Mouse (Mus musculus): ENCODE data around the gene Cpox. TPM values are rescaled to one million over a fixed set of nuclear protein-coding genes. Genes with fewer than 3 reads are reported as not detected.

The Cpox gene
- polyA plus RNA-seq, 1 experiment from 2014 or later, result 19.9 TPM

DNA sequence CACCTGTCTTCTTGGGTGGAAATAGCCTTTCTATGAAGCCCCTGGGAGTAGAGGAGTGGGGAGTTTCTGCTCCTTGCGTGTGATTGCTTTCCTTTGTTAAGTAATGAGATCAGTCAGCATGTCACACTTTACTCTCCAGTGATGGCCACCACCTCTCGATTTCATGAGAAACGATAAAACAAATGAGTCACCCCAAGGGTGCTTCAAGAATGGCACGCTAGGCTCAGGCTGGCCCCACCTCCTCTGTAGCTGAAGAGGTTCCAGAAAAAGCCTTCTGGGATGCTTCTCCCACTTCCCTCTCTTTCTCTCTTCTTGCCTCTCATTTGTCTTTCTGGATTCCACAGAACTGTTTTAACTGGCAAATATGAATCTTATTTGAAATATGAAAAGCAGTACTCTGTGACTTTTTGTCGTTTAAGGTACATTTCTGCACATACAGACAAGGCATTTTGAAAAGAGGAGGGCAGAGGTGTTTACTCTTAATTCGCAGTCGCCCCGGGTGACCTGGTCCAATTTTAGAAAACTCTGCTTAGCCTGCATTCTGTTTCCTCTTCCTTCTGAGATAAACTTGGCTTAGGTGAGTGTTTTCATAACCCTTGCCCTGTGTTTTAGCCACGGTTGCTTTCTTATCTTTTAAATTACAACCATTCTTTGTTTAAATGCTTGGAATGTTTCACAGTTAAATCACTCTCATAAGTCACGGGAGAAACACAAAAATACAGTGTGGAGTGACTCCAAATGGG, 33.5 kb downstream of the Cpox start:
- WGBS, result 46% methylated on average over 10 of the region's 10 CpGs
- no peaks in the 10 kb centered on the region for H3K36me3 ChIP-seq
- H3K27ac ChIP-seq, result no peak overlapping the region
- no peaks in the 10 kb centered on the region for H3K27me3 ChIP-seq (replicated peaks)
- ATAC-seq (ENCODE audit: low FRiP score, low read depth), result no peak
- H3K9me3 ChIP-seq, result no peaks in the 10 kb centered on the region
- H3K4me1 ChIP-seq, result no peaks in the 10 kb centered on the region
- no peak overlapping the region for H3K4me2 ChIP-seq (replicated peaks)
- no peak overlapping the region for H3K9ac ChIP-seq
- H3K4me3 ChIP-seq, result no peak overlapping the region

DNA sequence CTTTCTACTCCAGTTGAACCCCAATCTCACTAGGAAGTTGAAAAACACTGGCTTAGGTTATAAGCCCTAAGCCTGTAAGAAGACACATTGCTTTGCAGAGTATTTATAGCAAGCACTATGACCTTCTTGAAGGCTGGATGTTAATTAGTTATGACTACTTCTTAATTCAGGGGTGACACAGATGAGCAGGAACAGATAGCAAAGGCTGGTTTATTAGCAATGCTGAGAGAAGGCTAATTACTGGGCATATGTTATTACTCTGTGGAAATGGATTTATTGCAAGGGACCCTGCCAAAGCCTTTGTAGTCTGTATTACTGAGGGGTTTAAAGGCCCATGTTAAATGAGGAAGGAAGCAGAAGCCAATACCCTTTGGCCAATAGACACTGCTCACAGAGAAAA, 34.9 kb downstream of the Cpox start:
- no peaks in the 10 kb centered on the region for H3K9me3 ChIP-seq
- H3K27me3 ChIP-seq (replicated peaks), result no peaks in the 10 kb centered on the region
- no peak for ATAC-seq (ENCODE audit: low FRiP score, low read depth)

DNA sequence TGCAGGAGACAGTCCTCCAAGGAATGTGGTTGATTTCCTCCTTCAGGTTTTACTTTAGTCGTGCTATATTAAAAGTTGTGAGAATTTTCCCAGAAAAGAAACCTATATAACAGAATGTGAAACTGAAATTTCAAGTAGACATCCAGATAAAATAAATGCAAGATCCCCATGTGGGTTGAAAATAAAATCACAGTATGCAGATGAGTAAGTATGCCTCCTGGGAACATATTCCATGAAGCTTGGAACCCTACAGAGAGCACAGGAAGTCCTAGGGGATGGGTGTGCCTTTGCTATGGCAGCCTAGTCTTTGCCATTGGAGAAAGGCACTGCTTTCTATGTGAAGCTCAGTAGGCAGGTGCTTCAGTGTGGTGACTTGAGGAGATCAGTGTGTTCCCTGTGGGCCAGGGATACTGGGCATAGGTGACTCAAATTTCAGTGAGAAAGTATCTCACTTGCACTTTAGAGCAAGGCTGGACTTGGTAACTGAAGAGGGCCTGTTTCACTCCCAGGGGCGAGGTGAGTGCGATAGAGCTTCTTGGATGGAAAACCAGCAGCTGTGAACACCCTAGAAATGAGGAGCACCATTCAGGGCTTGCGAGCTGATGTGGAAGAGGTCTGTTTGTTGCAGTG, 37.3 kb downstream of the Cpox start:
- H3K4me2 ChIP-seq (replicated peaks), result no peak overlapping the region
- no peak for ATAC-seq (ENCODE audit: low FRiP score, low read depth)

More for the DNA sequence above, 34.9 kb downstream of the Cpox start:
- Histone ChIP-seq H3K4me1 (no peaks in the 10 kb centered on the region), H3K27ac (no peak overlapping the region), H3K9ac (no peak overlapping the region), H3K36me3 (no peaks in the 10 kb centered on the region), H3K4me3 (no peak overlapping the region), H3K4me2 (replicated peaks) (no peak overlapping the region)

DNA sequence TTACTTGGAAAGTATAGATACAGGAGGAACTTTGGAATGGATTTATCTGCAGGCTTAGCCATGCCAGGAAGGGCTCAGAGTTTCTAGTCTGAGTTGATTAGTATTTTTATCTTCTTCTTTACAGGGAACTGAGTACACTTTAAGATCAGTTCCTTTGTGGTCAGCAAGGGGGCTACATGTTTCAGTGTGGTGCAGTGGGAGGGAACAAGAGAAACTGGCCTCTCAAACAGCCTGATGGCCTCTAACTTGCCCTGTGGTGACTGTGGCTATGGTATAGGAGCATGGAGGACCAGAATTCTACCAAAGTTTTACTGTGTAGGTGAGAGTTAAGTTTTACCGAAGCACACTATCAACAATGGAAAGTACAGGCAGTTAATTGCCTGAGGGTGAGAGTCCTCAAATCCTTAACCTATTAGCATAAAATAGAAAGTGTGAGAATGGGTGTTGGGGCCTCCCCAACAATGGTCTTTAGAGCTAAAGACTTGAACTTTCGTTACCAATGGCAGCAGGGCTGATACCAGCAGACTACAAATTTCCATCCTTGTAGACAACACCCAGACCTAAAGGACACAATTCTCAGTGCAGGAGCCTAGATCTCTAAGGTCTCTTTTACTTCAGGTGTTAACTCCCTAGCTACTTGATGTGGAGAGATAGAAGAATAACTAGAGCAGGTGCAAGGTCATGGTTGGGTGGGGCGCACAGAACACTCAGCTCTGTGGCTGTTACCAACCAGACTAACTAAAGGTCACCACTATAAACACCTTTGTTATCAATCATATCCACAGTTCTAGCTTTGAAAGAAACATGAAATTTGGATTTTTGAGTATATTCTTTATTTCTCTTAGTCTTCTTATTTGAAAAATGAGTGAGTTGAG, 38.7 kb downstream of the Cpox start:
- 84% methylated on average over 3 of the region's 3 CpGs for WGBS
- no peak for ATAC-seq (ENCODE audit: low FRiP score, low read depth)
- H3K27me3 ChIP-seq (replicated peaks), result no peaks in the 10 kb centered on the region
- no peaks in the 10 kb centered on the region for H3K9me3 ChIP-seq
- H3K4me1 ChIP-seq, result no peaks in the 10 kb centered on the region
- H3K36me3 ChIP-seq, result no peaks in the 10 kb centered on the region
- no peak overlapping the region for H3K9ac ChIP-seq
- H3K27ac ChIP-seq, result no peak overlapping the region
- no peak overlapping the region for H3K4me3 ChIP-seq
- no peak overlapping the region for H3K4me2 ChIP-seq (replicated peaks)

More for the DNA sequence above, 37.3 kb downstream of the Cpox start:
- Histone ChIP-seq H3K4me3 (no peak overlapping the region), H3K4me1 (no peaks in the 10 kb centered on the region), H3K27me3 (replicated peaks) (no peaks in the 10 kb centered on the region), H3K36me3 (no peaks in the 10 kb centered on the region), H3K9ac (no peak overlapping the region), H3K9me3 (no peaks in the 10 kb centered on the region), H3K27ac (no peak overlapping the region)
- 91% methylated on average over 4 of the region's 4 CpGs for WGBS

DNA sequence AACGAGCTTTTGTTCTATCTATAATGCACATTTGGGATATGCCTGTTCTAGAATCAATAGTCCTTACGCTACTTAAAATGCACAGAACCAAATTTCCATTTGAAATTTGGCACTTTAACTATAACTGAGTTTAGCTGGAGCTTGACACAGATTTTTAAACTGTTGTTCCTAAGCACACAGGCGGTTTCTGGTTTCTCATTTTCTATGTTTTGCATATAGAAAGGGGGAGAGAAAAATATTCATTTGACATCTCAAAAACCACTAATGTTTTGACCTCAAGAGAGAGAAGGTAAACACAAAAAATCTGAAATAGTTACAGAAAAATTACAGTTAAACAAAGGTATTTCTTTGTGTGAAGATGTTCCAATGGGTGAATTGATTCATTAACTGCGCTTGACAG, 39.4 kb downstream of the Cpox start:
- no peak overlapping the region for H3K9ac ChIP-seq
- no peak overlapping the region for H3K4me3 ChIP-seq
- 78% methylated on average over 4 of the region's 4 CpGs for WGBS

DNA sequence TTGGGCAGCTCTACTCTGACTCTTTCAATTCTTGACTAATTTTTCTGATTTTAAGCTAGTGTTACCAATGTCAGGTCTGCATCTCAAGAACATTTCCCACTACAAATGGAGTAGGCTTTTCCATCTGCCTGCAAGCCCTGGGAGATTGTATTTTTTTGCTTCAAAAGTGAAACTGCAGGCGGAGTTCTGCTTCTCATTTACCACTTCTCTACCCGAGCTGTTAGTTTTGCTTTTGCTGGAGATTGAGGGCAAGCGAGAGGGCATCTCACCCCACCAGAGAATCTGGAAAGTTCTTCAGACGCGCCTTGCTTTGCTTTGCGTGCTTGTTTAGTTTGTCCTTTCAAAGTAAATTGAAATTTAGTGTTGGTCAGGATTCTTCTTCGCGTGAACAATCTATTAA, 42.1 kb downstream of the Cpox start:
- H3K4me1 ChIP-seq, result no peaks in the 10 kb centered on the region
- H3K4me3 ChIP-seq, result no peak overlapping the region
- ATAC-seq (ENCODE audit: low FRiP score, low read depth), result no peak
- H3K9ac ChIP-seq, result no peak overlapping the region
- WGBS, result 83% methylated on average over 8 of the region's 8 CpGs
- H3K27ac ChIP-seq, result no peak overlapping the region
- H3K9me3 ChIP-seq, result no peaks in the 10 kb centered on the region
- no peak overlapping the region for H3K4me2 ChIP-seq (replicated peaks)
- no peaks in the 10 kb centered on the region for H3K36me3 ChIP-seq
- no peaks in the 10 kb centered on the region for H3K27me3 ChIP-seq (replicated peaks)

More for the DNA sequence above, 39.4 kb downstream of the Cpox start:
- Histone ChIP-seq H3K9me3 (no peaks in the 10 kb centered on the region), H3K4me1 (no peaks in the 10 kb centered on the region), H3K36me3 (no peaks in the 10 kb centered on the region), H3K27me3 (replicated peaks) (no peaks in the 10 kb centered on the region), H3K27ac (no peak overlapping the region), H3K4me2 (replicated peaks) (no peak overlapping the region)
- ATAC-seq (ENCODE audit: low FRiP score, low read depth), result no peak

DNA sequence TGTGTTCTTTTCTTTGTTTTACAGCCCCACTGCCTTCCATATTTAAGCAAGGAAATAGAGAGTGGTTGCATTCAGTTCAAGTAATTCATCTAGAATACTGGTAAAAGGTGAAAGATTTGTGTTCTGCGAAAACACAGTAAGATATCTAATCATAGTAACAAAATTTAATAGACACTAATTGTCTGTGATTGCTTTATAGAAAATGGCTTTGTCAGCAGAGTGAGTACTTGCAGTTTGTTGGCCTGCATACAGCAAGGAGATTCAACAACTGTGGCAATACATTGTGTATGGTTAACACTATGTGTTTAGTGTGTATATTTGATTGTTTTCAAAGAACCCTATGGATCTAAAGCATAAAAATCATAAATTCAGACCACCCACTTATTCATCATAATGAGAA, 43.0 kb downstream of the Cpox start:
- no peaks in the 10 kb centered on the region for H3K36me3 ChIP-seq
- H3K4me2 ChIP-seq (replicated peaks), result no peak overlapping the region

DNA sequence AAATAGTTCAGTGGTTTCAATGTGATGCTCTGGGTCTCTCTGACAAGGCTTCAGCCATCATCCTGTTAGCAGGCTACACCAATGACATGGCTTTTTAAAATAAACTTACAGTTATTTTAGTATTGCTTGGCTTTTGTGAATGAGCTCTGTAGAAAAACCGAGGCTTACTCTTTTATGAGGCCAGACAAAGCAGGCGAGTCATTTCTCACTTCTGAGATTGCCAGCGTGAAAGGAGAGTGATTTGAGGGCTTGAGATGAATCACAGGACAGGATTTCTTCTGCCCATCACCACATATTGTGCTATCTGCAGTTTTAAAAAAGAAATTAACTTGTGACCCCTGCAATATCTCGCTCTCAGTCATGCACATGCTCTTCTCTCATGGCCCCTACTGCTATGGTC, 44.9 kb downstream of the Cpox start:
- no peak overlapping the region for H3K4me3 ChIP-seq
- WGBS, result 66% methylated on average over 4 of the region's 4 CpGs
- ATAC-seq (ENCODE audit: low FRiP score, low read depth), result no peak

More for the DNA sequence above, 43.0 kb downstream of the Cpox start:
- H3K9ac ChIP-seq, result no peak overlapping the region
- H3K9me3 ChIP-seq, result no peaks in the 10 kb centered on the region
- no peak for ATAC-seq (ENCODE audit: low FRiP score, low read depth)
- no peaks in the 10 kb centered on the region for H3K27me3 ChIP-seq (replicated peaks)
- WGBS, result 87% methylated on average over 1 of the region's 1 CpGs
- H3K4me3 ChIP-seq, result no peak overlapping the region
- H3K27ac ChIP-seq, result no peak overlapping the region
- H3K4me1 ChIP-seq, result no peaks in the 10 kb centered on the region

DNA sequence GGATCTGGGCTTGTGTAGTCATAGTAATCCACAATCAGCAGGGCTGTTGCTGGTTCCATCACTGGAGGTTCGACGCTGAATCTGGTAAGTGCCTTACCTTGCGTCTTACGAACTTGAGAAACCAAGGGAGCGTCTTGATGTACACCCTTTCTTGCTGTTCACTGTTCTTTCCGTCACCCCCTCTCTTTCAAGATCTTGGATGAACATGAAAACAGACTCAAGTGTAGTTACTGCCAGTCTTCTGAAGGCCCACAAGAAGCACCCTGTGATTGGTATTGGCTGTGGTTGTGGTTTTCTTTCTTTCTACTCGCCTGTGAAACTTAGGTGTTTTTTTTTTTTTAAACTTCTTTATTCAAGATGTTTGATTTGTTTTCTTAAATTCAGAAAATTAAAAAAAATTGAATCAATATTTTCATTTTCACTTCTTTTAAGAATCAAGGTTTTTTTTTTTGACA, 48.6 kb downstream of the Cpox start, which contains the start of gene Gpr15:
Gpr15 (minus strand) TSS at position 405 of the 455 bp plus-strand sequence.
- Histone ChIP-seq H3K9ac (no peak within 1 kb of the TSS), H3K4me3 (no peak within 1 kb of the TSS), H3K9me3 (no peaks in the 10 kb centered on the region), H3K4me1 (no peaks in the 10 kb centered on the region), H3K4me2 (replicated peaks) (no peak within 1 kb of the TSS), H3K36me3 (no peaks in the 10 kb centered on the region), H3K27me3 (replicated peaks) (no peaks in the 10 kb centered on the region), H3K27ac (no peak within 1 kb of the TSS)
- no peak for ATAC-seq (ENCODE audit: low FRiP score, low read depth)
- 91% methylated on average over 7 of the region's 7 CpGs for WGBS

More for the DNA sequence above, 44.9 kb downstream of the Cpox start:
- Histone ChIP-seq H3K4me1 (no peaks in the 10 kb centered on the region), H3K4me2 (replicated peaks) (no peak overlapping the region), H3K36me3 (no peaks in the 10 kb centered on the region), H3K27me3 (replicated peaks) (no peaks in the 10 kb centered on the region), H3K9me3 (no peaks in the 10 kb centered on the region), H3K27ac (no peak overlapping the region), H3K9ac (no peak overlapping the region)

DNA sequence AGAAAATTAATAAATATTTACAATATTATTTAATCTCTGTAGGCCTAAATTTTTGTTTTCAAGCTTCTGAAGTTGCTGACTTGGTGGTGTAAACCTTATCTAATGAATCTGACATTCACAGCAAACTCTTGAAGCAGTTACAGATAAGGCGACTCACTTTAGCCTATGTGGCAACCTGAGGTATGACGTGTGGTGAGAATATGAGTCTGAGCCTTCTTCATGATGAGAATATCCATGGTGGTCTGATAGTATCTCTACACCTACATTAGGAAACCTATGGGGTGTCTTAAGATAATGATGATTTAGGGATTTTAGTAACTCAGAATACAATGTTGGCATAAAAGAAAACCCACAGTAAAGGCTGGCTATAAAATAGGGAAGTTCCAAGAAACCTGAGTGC, 52.2 kb downstream of the Cpox start:
- Histone ChIP-seq H3K27me3 (replicated peaks) (no peaks in the 10 kb centered on the region), H3K4me2 (replicated peaks) (no peak overlapping the region), H3K9ac (no peak overlapping the region), H3K4me3 (no peak overlapping the region), H3K9me3 (no peaks in the 10 kb centered on the region), H3K27ac (no peak overlapping the region), H3K36me3 (no peaks in the 10 kb centered on the region), H3K4me1 (no peaks in the 10 kb centered on the region)
- 93% methylated on average over 2 of the region's 2 CpGs for WGBS
- no peak for ATAC-seq (ENCODE audit: low FRiP score, low read depth)

DNA sequence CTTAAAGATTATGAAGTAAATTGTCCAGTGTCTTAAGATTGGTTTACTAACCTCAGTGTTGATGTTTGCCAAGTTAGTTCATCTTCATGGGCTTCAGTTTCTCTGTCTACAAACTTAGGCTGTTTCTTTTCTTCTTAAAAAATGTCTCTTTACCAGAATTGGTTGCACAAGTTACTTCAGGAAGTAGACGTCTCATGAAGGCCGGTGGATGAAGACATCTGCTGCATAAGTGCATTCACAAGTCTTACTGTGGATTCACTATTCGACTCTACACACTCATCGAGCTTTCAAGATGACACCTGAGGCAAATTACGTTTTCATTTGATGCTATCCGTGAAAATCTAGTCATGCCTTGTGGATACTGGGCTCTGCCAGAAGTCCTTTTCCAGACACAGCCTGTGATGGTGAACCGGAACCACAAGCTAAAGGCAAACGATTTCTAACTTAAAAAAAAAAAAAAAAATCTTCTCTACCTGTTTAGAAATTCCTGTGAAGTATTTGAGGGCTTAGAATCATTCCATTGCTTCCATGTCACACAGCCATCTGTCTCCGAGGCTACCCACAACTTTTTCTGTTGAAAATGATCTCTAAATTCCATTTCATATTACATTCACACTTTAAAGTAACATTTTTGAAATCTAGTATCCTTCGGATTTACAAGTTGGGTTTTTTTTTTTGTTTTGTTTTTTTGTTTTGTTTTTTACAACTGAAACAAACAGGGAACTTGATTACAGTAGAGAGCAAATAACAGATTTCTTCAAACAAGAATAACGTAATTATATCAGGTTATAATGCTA, 56.8 kb downstream of the Cpox start:
- Histone ChIP-seq H3K4me1 (peaks cover 7% of the 10 kb centered on the region; the same call in 1 of the 2 replicates), H3K27me3 (replicated peaks) (no peaks in the 10 kb centered on the region), H3K4me3 (no peak overlapping the region), H3K9ac (no peak overlapping the region), H3K36me3 (peaks cover 18% of the 10 kb centered on the region), H3K27ac (no peak overlapping the region), H3K4me2 (replicated peaks) (peak overlapping the region; percentile 69; the same call in 1 of the 2 replicates), H3K9me3 (no peaks in the 10 kb centered on the region)
- no peak for ATAC-seq (ENCODE audit: low FRiP score, low read depth)
- 83% methylated on average over 11 of the region's 11 CpGs for WGBS

Measured in neural tube, embryonic 12.5 days (tissue).